Comparison of ENCODE assay signal across 16 mouse cellular contexts in genomic region chr1:169748439-169748838, GRCm38 (mm10). TPM values are rescaled to one million over a fixed set of nuclear protein-coding genes. Genes with fewer than 3 reads are reported as not detected.
A peak's percentile ranks its signal among the peaks of the same experiment; 100 is the strongest.
DNase-seq lines count a peak whose midpoint lies in the region; ATAC-seq and TF ChIP-seq lines count a peak whose summit lies in the region.
"Had no signal": no experiment of that assay in that cellular context is flagged by ENCODE, and none has a peak within 500 bp of the region (broad histone marks: within the 10 kb centered on the region; RNA-seq: fewer than 3 reads in every experiment).

No protein-coding gene starts in this region.

- peak; percentile 9 to 16 for DNase-seq in cerebellum, postnatal 14 days
- DNase-seq in cerebellum, adult 11 months: no peak
- DNase-seq in layer of hippocampus, adult 2 months (ENCODE audit: low spot score in 2 of 2): no peak
- DNase-seq in layer of hippocampus, postnatal 25 days (ENCODE audit: extremely low spot score in 1 of 2, low spot score in 1 of 2): no peak
- DNase-seq in MN1 (ENCODE audit: low spot score): peak; percentile 37
- peak; percentile 62 for DNase-seq in midbrain, embryonic 14.5 days
- DNase-seq in gastrocnemius, postnatal 14 days: no peak
- no peak for DNase-seq in thymus, postnatal 36 days
- DNase-seq: adrenal gland, postnatal 10 days; kidney, postnatal 10 days; liver, embryonic 13.5 days; lung, postnatal 10 days had no signal

- ATAC-seq in midbrain, embryonic 14.5 days (ENCODE audit: low FRiP score, low TSS enrichment): no peak
- ATAC-seq: inflammation-experienced regulatory T-cells, adult 6 months had no signal

- peaks cover 11% of the 10 kb centered on the region for H3K4me1 ChIP-seq in midbrain, embryonic 14.5 days (ENCODE audit: control insufficient read depth, insufficient read depth, low read length)
- H3K4me1 ChIP-seq: embryonic facial prominence, embryonic 12.5 days; liver, embryonic 13.5 days had no signal

- no peaks in the 10 kb centered on the region for H3K36me3 ChIP-seq in midbrain, embryonic 14.5 days (ENCODE audit: control insufficient read depth, insufficient read depth, low read length)
- H3K36me3 ChIP-seq: embryonic facial prominence, embryonic 12.5 days; heart, embryonic 15.5 days; liver, embryonic 13.5 days had no signal

- peak overlapping the region; percentile 58 for H3K4me2 ChIP-seq in midbrain, embryonic 14.5 days (ENCODE audit: low read length)

- no peak for TF ChIP-seq CTCF in layer of hippocampus, adult 2 months (conservative IDR thresholded peaks at IDR 0.05)

- H3K9me3 ChIP-seq in midbrain, embryonic 14.5 days (ENCODE audit: control insufficient read depth, low read length): no peaks in the 10 kb centered on the region
- H3K9me3 ChIP-seq: embryonic facial prominence, embryonic 12.5 days; heart, embryonic 15.5 days; liver, embryonic 13.5 days had no signal

- H3K27me3 ChIP-seq in midbrain, embryonic 14.5 days (ENCODE audit: control insufficient read depth, insufficient read depth, low read length): no peaks in the 10 kb centered on the region

- WGBS in midbrain, embryonic 14.5 days: 22% methylated on average over 5 of the region's 5 CpGs

- peak overlapping the region; percentile 49; the same call in 1 of the 2 replicates for H3K27ac ChIP-seq in layer of hippocampus, adult 2 months
- H3K27ac ChIP-seq in midbrain, embryonic 14.5 days (replicated peaks; ENCODE audit: low read depth, low read length): peak overlapping the region; percentile 38; the same call in 1 of the 2 replicates
- H3K27ac ChIP-seq: embryonic facial prominence, embryonic 12.5 days; heart, embryonic 15.5 days; liver, embryonic 13.5 days had no signal

- intact Hi-C loops in gastrocnemius, postnatal 14 days (cut with DNase I; ENCODE audit: low total_unique reads): no loop called here

- peak overlapping the region; percentile 79 for H3K4me3 ChIP-seq in layer of hippocampus, adult 2 months
- H3K4me3 ChIP-seq in midbrain, embryonic 14.5 days (replicated peaks; ENCODE audit: low read depth, low read length): no peak overlapping the region
- H3K4me3 ChIP-seq: liver, embryonic 13.5 days had no signal

- no peak overlapping the region for H3K9ac ChIP-seq in midbrain, embryonic 14.5 days (replicated peaks; ENCODE audit: low read length)
- H3K9ac ChIP-seq: embryonic facial prominence, embryonic 12.5 days; heart, embryonic 15.5 days; liver, embryonic 13.5 days had no signal

RNA-seq across cellular contexts. Expression of gene Rgs4, which starts 1.0 kb away (rescaled TPM):
- 100 to 1,000 TPM; 107 to 122 TPM for total RNA-seq in layer of hippocampus, adult 2 months (2021)
- total RNA-seq in layer of hippocampus, postnatal 25 days (2021): 100 to 1,000 TPM; 135 to 146 TPM
- 47.2 and 48.7 TPM in 2 replicates for polyA plus RNA-seq in midbrain, embryonic 14.5 days (2014; fragmentation: Nextera tagmentation; extraction: Ambion mirVana)
- total RNA-seq in gastrocnemius, postnatal 14 days (2021): 1 to 10 TPM; 8.4 to 9.1 TPM
- total RNA-seq: monocyte, adult 5-6 weeks had no signal
- polyA plus RNA-seq: inflammation-experienced regulatory T-cells, adult 6 months had no signal

Comparison
In these comparisons a context has a peak if more than half of its experiments do, and no peak if none do; other contexts are left out.
1. DNase-seq: peak in cerebellum, postnatal 14 days (2 of 2), MN1 (single experiment) and midbrain, embryonic 14.5 days (single experiment); none in cerebellum, adult 11 months (single experiment), layer of hippocampus, adult 2 months (0 of 2), layer of hippocampus, postnatal 25 days (0 of 2), gastrocnemius, postnatal 14 days (single experiment) and thymus, postnatal 36 days (0 of 2).
2. RNA of gene Rgs4, which starts 1.0 kb away (total RNA-seq): 135 to 146 TPM in layer of hippocampus, postnatal 25 days and 107 to 122 TPM in layer of hippocampus, adult 2 months; 8.4 to 9.1 TPM in gastrocnemius, postnatal 14 days; every median in the first group is over 10 times any median in the second.